Mouse (Mus musculus) lung, postnatal 4 days (tissue): ENCODE results near the gene Ak2.
A peak's percentile ranks its signal among the peaks of the same experiment; 100 is the strongest.

Source experiments
- DNase-seq, 2 experiments: peaks; one replicate each; pipeline ENCODE4 v3.0.0; 2021

The Ak2 gene

DNA sequence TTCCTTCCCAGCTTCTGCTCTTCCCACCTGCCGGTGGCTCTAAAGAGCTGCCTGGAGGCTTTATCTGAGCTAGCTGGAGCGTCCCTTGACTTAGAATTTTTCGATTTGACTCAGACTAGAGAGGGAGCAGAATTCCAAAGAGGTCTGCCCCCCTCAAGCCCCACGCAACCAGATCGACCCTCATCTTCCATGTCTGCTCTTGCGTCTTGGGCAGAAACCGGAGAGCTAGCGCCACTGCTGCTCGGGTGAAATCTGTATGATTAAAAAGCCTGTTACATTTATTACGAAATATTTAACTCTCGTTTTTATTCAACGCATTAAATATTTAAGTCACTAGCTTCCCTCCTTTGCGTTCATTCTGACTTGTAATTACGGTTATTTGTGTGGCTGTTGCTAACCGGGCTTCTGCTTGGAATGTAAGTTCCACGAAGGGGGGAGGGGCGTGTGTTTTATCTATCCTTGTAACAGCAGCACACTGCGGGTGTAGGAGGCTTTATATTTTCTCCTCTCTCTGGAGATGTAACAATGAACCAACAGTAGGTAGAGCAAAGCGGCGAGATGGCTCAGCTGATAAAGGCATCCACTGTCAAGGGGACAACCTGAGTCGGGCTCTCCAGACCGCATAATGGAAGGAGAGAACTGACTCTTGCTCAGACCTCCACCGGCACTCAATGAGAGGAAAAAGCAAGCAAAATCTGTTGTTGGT is 57.7 kb downstream of the Ak2 start:
- DNase-seq: no peak

GRCm38 (mm10) chr4:129050365-129050764 is 58.6 kb downstream of the Ak2 start:
- DNase-seq: no peak

DNA sequence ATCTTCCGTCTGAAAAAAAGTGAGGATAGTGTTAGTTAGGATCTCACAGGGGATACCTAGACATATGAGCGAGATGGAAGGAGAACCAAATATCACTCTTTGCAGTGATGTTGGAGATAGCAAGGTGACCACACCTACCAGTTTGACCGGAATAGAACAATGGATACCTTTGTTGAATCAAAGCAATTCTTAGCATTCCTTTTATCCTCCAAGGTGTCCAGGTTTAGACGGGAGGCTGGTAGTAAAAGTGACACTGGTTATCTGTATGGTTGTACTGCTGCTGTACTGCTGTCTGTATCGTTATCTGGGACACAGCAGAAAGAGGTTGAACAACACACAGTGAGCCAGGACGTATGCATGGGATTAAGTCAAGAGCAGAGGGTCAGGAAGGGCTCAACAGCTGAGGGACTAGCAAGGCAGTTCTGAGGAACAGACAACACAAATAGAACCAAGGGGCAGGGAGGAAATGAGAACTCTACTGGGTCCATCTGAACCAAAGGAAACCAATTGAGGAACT is 59.2 kb downstream of the Ak2 start:
- DNase-seq: no peak

- DNase-seq: no peak
Measured at GRCm38 (mm10) chr4:129051461-129052183, 59.9 kb downstream of the Ak2 start.

GRCm38 (mm10) chr4:129054757-129055156 is 63.0 kb downstream of the Ak2 start:
- peak; percentile 20 to 35 for DNase-seq

DNA sequence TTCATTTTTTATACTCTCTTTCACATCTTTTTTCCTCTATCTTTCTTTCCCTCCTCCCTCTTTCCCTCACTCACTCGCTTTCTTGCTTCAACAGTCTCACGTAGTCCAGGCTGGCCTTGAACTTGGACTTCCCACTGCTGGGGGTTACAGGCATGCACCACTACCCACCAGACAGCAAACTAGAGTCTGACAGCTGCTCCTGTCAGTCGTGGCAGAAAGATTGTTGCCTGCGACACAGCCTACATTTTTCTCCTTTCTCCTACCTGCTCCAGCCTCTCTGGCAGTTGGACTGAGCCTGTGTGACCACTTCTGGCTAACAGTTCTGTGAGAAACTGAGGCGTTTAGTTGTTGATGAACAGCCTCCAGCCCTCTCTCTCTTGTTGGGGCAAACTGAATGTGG is 63.8 kb downstream of the Ak2 start:
- no peak for DNase-seq

DNA sequence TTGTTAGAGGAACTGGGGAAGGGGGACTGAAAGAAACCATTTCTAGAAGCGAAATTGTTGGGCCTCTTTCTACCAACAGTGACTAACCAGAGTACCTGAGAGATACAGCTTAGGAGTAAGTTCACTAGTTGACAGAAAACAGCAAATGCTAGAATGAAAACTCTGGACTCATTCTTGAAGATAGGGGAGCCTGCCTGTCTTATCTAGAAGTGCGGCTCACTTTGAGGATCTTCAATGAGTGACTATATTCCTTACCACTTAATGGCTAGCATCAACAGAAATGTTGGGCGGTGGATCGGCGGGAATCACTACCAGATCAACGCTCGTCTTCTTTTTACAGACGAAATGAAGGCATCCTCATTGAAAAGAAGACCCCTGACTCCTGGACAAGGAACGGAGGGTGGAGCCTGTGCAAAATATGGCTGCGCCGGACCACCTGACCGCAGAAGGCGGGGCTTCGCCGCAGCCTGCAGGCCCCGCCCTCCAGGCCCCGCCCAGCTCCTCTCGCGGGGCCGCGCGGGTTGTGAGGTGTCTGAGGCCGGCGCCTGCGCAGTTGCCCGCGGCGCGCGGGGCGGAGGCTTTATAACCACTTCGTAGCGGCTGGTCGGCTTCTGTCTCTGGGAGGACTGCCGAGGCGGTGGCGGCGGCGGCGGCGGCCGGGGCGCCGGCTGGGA is 65.9 kb downstream of the Ak2 start:
- DNase-seq: peak; percentile 98 to 99

GRCm38 (mm10) chr4:129058207-129059092 is 66.7 kb downstream of the Ak2 start, which contains the start of gene Rnf19b:
TSS of gene Rnf19b (plus strand) at chr4:129058271.
- DNase-seq: peak; percentile 51 to 67

DNA sequence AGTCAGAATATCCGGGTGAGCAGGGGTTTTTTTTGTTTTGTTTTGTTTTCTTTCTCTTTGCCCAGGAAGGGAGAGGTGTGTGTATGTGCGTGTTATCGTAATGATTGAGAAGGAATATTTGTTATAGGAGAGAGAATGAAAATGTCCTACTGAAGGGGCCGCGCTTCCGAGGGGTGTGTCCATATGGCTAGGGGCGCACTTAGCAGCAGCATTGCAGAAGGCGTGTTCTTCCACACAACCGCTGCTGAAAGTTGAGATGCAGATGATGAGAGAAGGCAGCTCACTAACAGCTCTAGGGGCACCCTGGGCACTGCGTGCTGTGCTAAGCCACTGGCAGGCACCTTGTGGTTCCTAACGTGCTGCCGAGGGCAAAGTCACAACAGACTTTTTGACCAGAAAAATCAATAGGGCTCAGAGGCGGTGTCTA is 67.4 kb downstream of the Ak2 start:
- peak; percentile 37 for DNase-seq

- no peak for DNase-seq
Measured at GRCm38 (mm10) chr4:129059922-129060321, 68.2 kb downstream of the Ak2 start.
